Mouse (Mus musculus): Measurements from ENCODE around the gene Gm10337.

GRCm38 (mm10) chr15:102515791-102516190 is 12.3 kb downstream of the Gm10337 start:
- TF ChIP-seq GABPA (IDR thresholded peaks at IDR 0.05; ENCODE audit: insufficient replicate concordance, low read depth, low read length): no peak
- TF ChIP-seq CTCF (conservative IDR thresholded peaks at IDR 0.05 in 1 of 2, IDR thresholded peaks at IDR 0.05 in 1 of 2; ENCODE audit: low read depth in 2 of 2, low read length in 2 of 2): no peak
- TF ChIP-seq MAZ (IDR thresholded peaks at IDR 0.05; ENCODE audit: low read depth, low read length): no peak

Measured in CH12.LX (cell line).